Mouse (Mus musculus): ENCODE measurements around the gene Prkch. TPM values are rescaled to one million over a fixed set of nuclear protein-coding genes. Genes with fewer than 3 reads are reported as not detected.

The Prkch gene
- total RNA-seq, 4 experiments from 2014 or later = 3.2 to 5.6 (median 4.3) TPM

GRCm38 (mm10) chr12:73708920-73709319, 124.3 kb downstream of the Prkch start:
- DNase-seq (ENCODE audit: low spot score in 2 of 2) = peak; percentile 38

GRCm38 (mm10) chr12:73710846-73711245, 126.2 kb downstream of the Prkch start:
- DNase-seq (ENCODE audit: low spot score in 2 of 2) = no peak

- no peak for DNase-seq (ENCODE audit: low spot score in 2 of 2)
Observed at GRCm38 (mm10) chr12:73712122-73712521, 127.5 kb downstream of the Prkch start.

- DNase-seq (ENCODE audit: low spot score in 2 of 2) = no peak
Observed at GRCm38 (mm10) chr12:73714589-73714988, 130.0 kb downstream of the Prkch start.

GRCm38 (mm10) chr12:73715331-73715730, 130.7 kb downstream of the Prkch start:
- no peak for DNase-seq (ENCODE audit: low spot score in 2 of 2)

GRCm38 (mm10) chr12:73715954-73716731, 131.5 kb downstream of the Prkch start:
- DNase-seq (ENCODE audit: low spot score in 2 of 2) = no peak

- DNase-seq (ENCODE audit: low spot score in 2 of 2) = no peak
Observed at GRCm38 (mm10) chr12:73718036-73718435, 133.4 kb downstream of the Prkch start.

GRCm38 (mm10) chr12:73719816-73720215, 135.2 kb downstream of the Prkch start:
- no peak for DNase-seq (ENCODE audit: low spot score in 2 of 2)

- no peak for DNase-seq (ENCODE audit: low spot score in 2 of 2)
Observed at GRCm38 (mm10) chr12:73720466-73720865, 135.9 kb downstream of the Prkch start.

GRCm38 (mm10) chr12:73722060-73722459, 137.5 kb downstream of the Prkch start:
- no peak for DNase-seq (ENCODE audit: low spot score in 2 of 2)

- DNase-seq (ENCODE audit: low spot score in 2 of 2) = no peak
Observed at GRCm38 (mm10) chr12:73723067-73723466, 138.5 kb downstream of the Prkch start.

GRCm38 (mm10) chr12:73723887-73724286, 139.3 kb downstream of the Prkch start:
- no peak for DNase-seq (ENCODE audit: low spot score in 2 of 2)

GRCm38 (mm10) chr12:73725825-73726604, 141.4 kb downstream of the Prkch start:
- no peak for DNase-seq (ENCODE audit: low spot score in 2 of 2)

- DNase-seq (ENCODE audit: low spot score in 2 of 2) = no peak
Observed at GRCm38 (mm10) chr12:73727046-73727445, 142.4 kb downstream of the Prkch start.

GRCm38 (mm10) chr12:73730603-73731002, 146.0 kb downstream of the Prkch start:
- DNase-seq (ENCODE audit: low spot score in 2 of 2) = no peak

- DNase-seq (ENCODE audit: low spot score in 2 of 2) = no peak
Observed at GRCm38 (mm10) chr12:73731093-73731492, 146.5 kb downstream of the Prkch start.

GRCm38 (mm10) chr12:73731848-73732540, 147.4 kb downstream of the Prkch start:
- DNase-seq (ENCODE audit: low spot score in 2 of 2) = no peak

- no peak for DNase-seq (ENCODE audit: low spot score in 2 of 2)
Observed at GRCm38 (mm10) chr12:73732862-73733261, 148.3 kb downstream of the Prkch start.

- no peak for DNase-seq (ENCODE audit: low spot score in 2 of 2)
Observed at GRCm38 (mm10) chr12:73736931-73737330, 152.3 kb downstream of the Prkch start.

GRCm38 (mm10) chr12:73739611-73740219, 155.1 kb downstream of the Prkch start:
- no peak for DNase-seq (ENCODE audit: low spot score in 2 of 2)

- no peak for DNase-seq (ENCODE audit: low spot score in 2 of 2)
Observed at GRCm38 (mm10) chr12:73742577-73742976, 158.0 kb downstream of the Prkch start.

- no peak for DNase-seq (ENCODE audit: low spot score in 2 of 2)
Observed at GRCm38 (mm10) chr12:73743087-73743486, 158.5 kb downstream of the Prkch start.

All from layer of hippocampus, adult 8-10 months (tissue).